Mouse (Mus musculus) ES-E14 (cell line): ENCODE data around the gene Shld2. TPM values are rescaled to one million over a fixed set of nuclear protein-coding genes. Genes with fewer than 3 reads are reported as not detected.

ENCODE experiments used
- DNase-seq: peaks from one replicate; pipeline ENCODE4 v3.0.0-alpha.2; 2013; ENCODE audit warnings: low read depth, low spot score
- H3K27ac ChIP-seq: 2 replicates; pipeline ENCODE4 v1.5.1; 2012; ENCODE audit warnings: low read depth, mild to moderate bottlenecking, low read length, moderate library complexity, mixed read lengths; ENCODE audit not compliant: poor library complexity, insufficient read depth, severe bottlenecking
- H3K36me3 ChIP-seq: 2 replicates; pipeline ENCODE4 v1.6.1; 2012; ENCODE audit warnings: mild to moderate bottlenecking, low read length, moderate library complexity, mixed read lengths; ENCODE audit not compliant: control insufficient read depth, poor library complexity, insufficient read depth, severe bottlenecking
- H3K4me1 ChIP-seq, 2 experiments: fragments of 150-350 bp in 1 of 2; sonication (generic) in 1 of 2; 2 replicates each; pipeline ENCODE4 v1.6.1; 2012; ENCODE audit warnings: low read length in 2 of 2, mild to moderate bottlenecking in 1 of 2, mixed read lengths in 1 of 2; ENCODE audit not compliant: control insufficient read depth in 2 of 2, insufficient read depth in 2 of 2, poor library complexity in 1 of 2
- H3K4me3 ChIP-seq, 2 experiments: fragments of 150-350 bp in 1 of 2; sonication (generic) in 1 of 2; 2 replicates each; pipeline ENCODE4 v1.5.1; 2012; ENCODE audit warnings: low read length in 2 of 2, low read depth in 1 of 2, mild to moderate bottlenecking in 1 of 2, mixed read lengths in 1 of 2; ENCODE audit not compliant: insufficient read depth in 1 of 2, poor library complexity in 1 of 2, severe bottlenecking in 1 of 2
- H3K9ac ChIP-seq: 2 replicates; pipeline ENCODE4 v1.6.1; 2012; ENCODE audit warnings: low read depth, mild to moderate bottlenecking, low read length, mixed read lengths; ENCODE audit not compliant: poor library complexity, insufficient read depth, severe bottlenecking
- H3K9me3 ChIP-seq: fragments of 150-350 bp; sonication (generic); 2 replicates; pipeline ENCODE4 v1.6.1; 2012; ENCODE audit warnings: low read depth, mild to moderate bottlenecking, low read length; ENCODE audit not compliant: control insufficient read depth, insufficient read depth
- CHD2 ChIP-seq: IDR thresholded peaks from 2 replicates; pipeline ENCODE4 v1.6.1; 2014; ENCODE audit warnings: mild to moderate bottlenecking, low read depth, low read length, inconsistent platforms
- HCFC1 ChIP-seq: IDR thresholded peaks from 2 replicates; pipeline ENCODE4 v1.6.1; 2012; ENCODE audit warnings: low read length, inconsistent platforms, borderline replicate concordance; ENCODE audit not compliant: insufficient read depth
- MAFK ChIP-seq: IDR thresholded peaks from 2 replicates; pipeline ENCODE4 v1.6.1; 2014; ENCODE audit warnings: mild to moderate bottlenecking, low read depth, low read length, inconsistent platforms; ENCODE audit not compliant: insufficient read depth
- ZC3H11A ChIP-seq: IDR thresholded peaks from 2 replicates; pipeline ENCODE4 v1.6.1; 2012; ENCODE audit warnings: low read depth, mild to moderate bottlenecking, inconsistent platforms, low read length, borderline replicate concordance
- ZNF384 ChIP-seq: IDR thresholded peaks from 2 replicates; pipeline ENCODE4 v1.6.1; 2012; ENCODE audit warnings: low read depth, low read length, inconsistent platforms
- in situ Hi-C, 2 experiments: fragments of 600-800 bp; cut with MboI; formaldehyde crosslinking; loops; one replicate each; pipeline ENCODE4 v1.15.1; 2025; ENCODE audit warnings: low sequenced_read_pairs in 2 of 2, inconsistent platforms in 1 of 2; ENCODE audit not compliant: unreplicated experiment in 2 of 2
- total RNA-seq: library from RNA; depleted of rRNA; stranded (reverse); fragments of 300-350 nt; gene quantifications from 2 replicates; pipeline ENCODE4 v1.2.3, GENCODE M21; 2012

The Shld2 gene
- total RNA-seq, 1 experiment, result 10.8 TPM

- H3K36me3 ChIP-seq, result peaks cover 31% of the 10 kb centered on the region
- H3K9ac ChIP-seq, result no peak overlapping the region
- H3K4me3 ChIP-seq, result no peak overlapping the region
- no peak overlapping the region for H3K27ac ChIP-seq
- peaks cover 0 to 5% of the 10 kb centered on the region in 2 experiments; a peak in 1 of 4 replicates for H3K4me1 ChIP-seq
- TF ChIP-seq ZC3H11A (no peak), MAFK (no peak), HCFC1 (no peak), CHD2 (no peak), ZNF384 (no peak)
- no peaks in the 10 kb centered on the region for H3K9me3 ChIP-seq
- in situ Hi-C loops, result loop anchor here in 1 of 2 experiments (25.0 kb wide), 1 partner anchor 394 kb away; no protein-coding TSS in a partner anchor
- DNase-seq, result no peak
Observed at GRCm38 (mm10) chr14:34343078-34343477, 32.8 kb upstream of the Shld2 start.

DNA sequence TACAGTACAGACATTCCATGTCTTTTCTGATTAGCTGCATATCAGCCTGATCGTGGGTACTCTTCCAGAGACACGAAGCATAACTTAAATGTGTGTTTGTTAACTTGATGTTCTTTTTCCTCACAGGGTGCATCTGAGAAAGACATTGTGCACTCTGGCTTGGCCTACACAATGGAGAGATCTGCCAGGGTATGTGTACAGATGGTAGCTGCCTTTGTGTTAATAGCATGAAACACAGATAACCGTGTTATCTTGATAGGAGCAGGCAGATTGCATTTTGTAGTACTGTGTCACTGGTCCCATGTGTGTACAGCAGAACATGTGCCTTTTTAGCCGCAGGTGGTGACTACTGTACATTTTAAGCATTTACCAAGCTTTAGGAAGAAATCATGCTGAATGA, 31.7 kb upstream of the Shld2 start:
- TF ChIP-seq MAFK, result no peak
- TF ChIP-seq ZNF384, result no peak
- no peak for TF ChIP-seq CHD2
- no peak for TF ChIP-seq HCFC1
- no peak for TF ChIP-seq ZC3H11A
- in situ Hi-C loops, result loop anchor here in 1 of 2 experiments (25.0 kb wide), 1 partner anchor 395 kb away; no protein-coding TSS in a partner anchor

DNA sequence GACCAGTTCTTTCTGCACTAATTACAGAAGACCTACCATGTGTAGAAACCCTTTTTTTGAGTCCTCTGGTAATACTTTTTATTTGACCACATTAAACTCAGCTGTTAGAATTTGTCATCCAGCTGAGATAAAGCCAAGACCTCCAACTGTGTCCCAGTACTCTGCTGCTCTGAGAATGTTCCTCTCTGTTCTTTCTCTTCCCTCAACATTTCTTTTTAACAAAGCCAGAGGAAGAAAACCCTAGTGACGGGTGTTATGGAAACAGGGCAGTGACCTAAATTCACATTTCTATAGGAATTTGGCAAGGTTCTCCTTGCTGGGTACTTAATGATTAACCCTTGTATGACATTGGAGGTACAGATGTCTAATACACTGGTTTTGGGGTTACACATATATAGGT, 29.2 kb upstream of the Shld2 start:
- TF ChIP-seq ZNF384 (no peak), ZC3H11A (no peak)
- Histone ChIP-seq H3K4me3 (no peak overlapping the region), H3K9me3 (no peaks in the 10 kb centered on the region), H3K27ac (no peak overlapping the region), H3K9ac (no peak overlapping the region), H3K4me1 (no peaks in the 10 kb centered on the region), H3K36me3 (peaks cover 48% of the 10 kb centered on the region)
- in situ Hi-C loops, result loop anchor here in 1 of 2 experiments (25.0 kb wide), 1 partner anchor 398 kb away; no protein-coding TSS in a partner anchor
- no peak for DNase-seq

More for the DNA sequence above, 31.7 kb upstream of the Shld2 start:
- peaks cover 36% of the 10 kb centered on the region for H3K36me3 ChIP-seq
- no peak for DNase-seq
- H3K4me1 ChIP-seq, result peaks cover 0 to 5% of the 10 kb centered on the region in 2 experiments; a peak in 1 of 4 replicates
- no peaks in the 10 kb centered on the region for H3K9me3 ChIP-seq
- H3K4me3 ChIP-seq, result no peak overlapping the region
- H3K27ac ChIP-seq, result no peak overlapping the region
- no peak overlapping the region for H3K9ac ChIP-seq

- no peaks in the 10 kb centered on the region for H3K4me1 ChIP-seq
- in situ Hi-C loops, result loop anchor here in 1 of 2 experiments (25.0 kb wide), 1 partner anchor 405 kb away; no protein-coding TSS in a partner anchor
- DNase-seq, result no peak
- H3K4me3 ChIP-seq, result no peak overlapping the region
- peaks cover 42% of the 10 kb centered on the region for H3K36me3 ChIP-seq
- TF ChIP-seq CHD2 (no peak), MAFK (no peak)
- no peak overlapping the region for H3K9ac ChIP-seq
- H3K27ac ChIP-seq, result no peak overlapping the region
- no peaks in the 10 kb centered on the region for H3K9me3 ChIP-seq
Observed at GRCm38 (mm10) chr14:34332476-34332875, 22.2 kb upstream of the Shld2 start.

GRCm38 (mm10) chr14:34331886-34332285, 21.6 kb upstream of the Shld2 start:
- no peak for DNase-seq
- TF ChIP-seq ZNF384, result no peak
- no peak for TF ChIP-seq MAFK
- no peak for TF ChIP-seq CHD2
- TF ChIP-seq ZC3H11A, result no peak
- TF ChIP-seq HCFC1, result no peak
- Histone ChIP-seq H3K27ac (no peak overlapping the region), H3K9ac (no peak overlapping the region), H3K9me3 (no peaks in the 10 kb centered on the region), H3K4me3 (no peak overlapping the region), H3K36me3 (peaks cover 40% of the 10 kb centered on the region), H3K4me1 (no peaks in the 10 kb centered on the region)
- in situ Hi-C loops, result loop anchor here in 1 of 2 experiments (25.0 kb wide), 1 partner anchor 405 kb away; no protein-coding TSS in a partner anchor
